Mouse (Mus musculus) liver, embryonic 14.5 days (tissue): ENCODE data around the gene Ccdc27.
A peak's percentile ranks its signal among the peaks of the same experiment; 100 is the strongest.

Experiments
- CTCF ChIP-seq: IDR thresholded peaks from 2 replicates; pipeline ENCODE4 v1.5.1; 2016; ENCODE audit warnings: antibody characterized with exemption, low read depth, control low read depth
- EP300 ChIP-seq: IDR thresholded peaks from 2 replicates; pipeline ENCODE4 v1.6.1; 2016; ENCODE audit warnings: antibody characterized with exemption, low read depth

DNA sequence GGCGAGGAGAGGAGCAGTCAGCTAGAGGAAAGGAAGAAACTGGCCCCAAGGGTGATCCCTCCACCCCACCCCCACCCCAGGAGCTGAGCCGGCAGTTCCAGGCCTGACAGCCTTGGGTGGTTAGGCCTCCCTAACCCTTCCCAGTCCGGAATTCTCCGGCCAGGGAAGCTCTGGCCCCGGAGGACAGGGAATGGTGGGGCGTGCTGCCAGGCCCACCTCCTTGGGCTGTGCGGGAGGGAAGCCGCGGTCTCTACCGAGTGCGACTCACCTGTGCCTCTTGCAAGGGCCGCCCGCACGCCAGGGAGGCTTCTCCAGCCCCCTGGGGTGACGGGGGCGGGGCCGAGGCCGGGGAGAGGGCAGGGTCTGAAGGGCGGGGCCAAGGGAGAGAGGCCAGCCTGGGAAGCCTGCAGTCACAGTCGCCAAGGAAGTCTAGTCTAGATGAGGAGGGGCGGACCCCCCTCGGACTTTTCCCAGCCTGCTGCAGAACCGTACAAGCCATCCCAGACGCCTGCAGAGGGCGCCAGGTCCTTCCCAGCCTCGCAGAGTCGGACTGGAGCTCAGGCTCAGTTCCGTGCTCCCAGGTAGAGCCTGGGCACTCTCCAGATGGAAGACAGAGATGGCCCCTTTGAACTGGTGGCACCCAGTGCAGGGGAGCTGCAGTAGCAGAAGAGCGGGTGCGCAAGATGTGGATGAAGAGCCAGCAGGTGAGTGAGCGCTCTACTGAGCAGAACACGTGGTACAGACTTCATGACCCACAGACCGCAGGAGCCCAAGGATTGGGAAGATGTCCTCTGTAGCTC is 16.6 kb downstream of the Ccdc27 start, which contains the start of gene Smim1:
- TF ChIP-seq CTCF (peak; percentile 90), EP300 (no peak; the same call in 1 of the 2 replicates)
